Mouse (Mus musculus) MEL (cell line): ENCODE data around the gene Gm9945. TPM values are rescaled to one million over a fixed set of nuclear protein-coding genes. Genes with fewer than 3 reads are reported as not detected.

Source experiments
- DNase-seq: peaks from one replicate; pipeline ENCODE4 v3.0.0; 2011; ENCODE audit warnings: low read depth, low spot score
- H3K27ac ChIP-seq: 2 replicates; pipeline ENCODE4 v1.5.1; 2012; ENCODE audit warnings: low read depth, mild to moderate bottlenecking, control low read depth, low read length, moderate library complexity; ENCODE audit not compliant: control insufficient read depth
- H3K27me3 ChIP-seq, 2 experiments: fragments of 150-350 bp in 1 of 2; sonication (generic) in 1 of 2; 2 replicates each; pipeline ENCODE4 v1.6.1; 2012; ENCODE audit warnings: low read length in 2 of 2, mild to moderate bottlenecking in 2 of 2, improper control_type of control experiment in 1 of 2, moderate library complexity in 1 of 2; ENCODE audit not compliant: insufficient read depth in 2 of 2, control insufficient read depth in 1 of 2
- H3K36me3 ChIP-seq, 2 experiments: 2 replicates each; pipeline ENCODE4 v1.6.1; 2012 to 2014; ENCODE audit warnings: low read length in 2 of 2, improper control_type of control experiment in 1 of 2, inconsistent platforms in 1 of 2, mild to moderate bottlenecking in 1 of 2; ENCODE audit not compliant: insufficient read depth in 2 of 2, control insufficient read depth in 1 of 2
- H3K4me1 ChIP-seq, 2 experiments: fragments of 150-350 bp in 1 of 2; sonication (generic) in 1 of 2; 2 replicates each; pipeline ENCODE4 v1.6.1; 2012; ENCODE audit warnings: low read length in 2 of 2, improper control_type of control experiment in 1 of 2, mild to moderate bottlenecking in 1 of 2; ENCODE audit not compliant: insufficient read depth in 2 of 2, control insufficient read depth in 1 of 2
- H3K4me3 ChIP-seq, 2 experiments: fragments of 150-350 bp in 1 of 2; sonication (generic) in 1 of 2; 2 replicates each; pipeline ENCODE4 v1.5.1; 2012; ENCODE audit warnings: low read depth in 2 of 2, low read length in 2 of 2, mild to moderate bottlenecking in 2 of 2, moderate library complexity in 2 of 2, control low read depth in 1 of 2, improper control_type of control experiment in 1 of 2; ENCODE audit not compliant: control insufficient read depth in 1 of 2, insufficient read depth in 1 of 2
- H3K79me2 ChIP-seq: 2 replicates; pipeline ENCODE4 v1.6.1; 2012; ENCODE audit warnings: mild to moderate bottlenecking, low read length, moderate library complexity; ENCODE audit not compliant: control insufficient read depth, poor library complexity, insufficient read depth
- H3K9ac ChIP-seq: 2 replicates; pipeline ENCODE4 v1.6.1; 2012; ENCODE audit warnings: low read depth, mild to moderate bottlenecking, control low read depth, low read length, moderate library complexity; ENCODE audit not compliant: control insufficient read depth, poor library complexity, severe bottlenecking
- H3K9me3 ChIP-seq: fragments of 150-350 bp; sonication (generic); replicated peaks from 2 replicates; pipeline ENCODE4 v1.6.1; 2012; ENCODE audit warnings: mild to moderate bottlenecking, low read length, improper control_type of control experiment, moderate library complexity; ENCODE audit not compliant: insufficient read depth
- BHLHE40 ChIP-seq: IDR thresholded peaks from 2 replicates; pipeline ENCODE4 v1.6.1; 2012; ENCODE audit warnings: low read depth, mild to moderate bottlenecking, inconsistent platforms, low read length, improper control_type of control experiment, borderline replicate concordance
- CHD2 ChIP-seq: IDR thresholded peaks from 2 replicates; pipeline ENCODE4 v1.6.1; 2011; ENCODE audit warnings: low read length, improper control_type of control experiment
- CTCF ChIP-seq, 3 experiments: IDR thresholded peaks in 2 of 3; conservative IDR thresholded peaks in 1 of 3; 2 replicates each; pipeline ENCODE4 v1.5.1; 2011 to 2012; ENCODE audit warnings: low read length in 3 of 3, low read depth in 2 of 3, mild to moderate bottlenecking in 2 of 3, improper control_type of control experiment in 1 of 3, inconsistent platforms in 1 of 3, mixed read lengths in 1 of 3, moderate library complexity in 1 of 3; ENCODE audit not compliant: control insufficient read depth in 1 of 3, insufficient read depth in 1 of 3, poor library complexity in 1 of 3, severe bottlenecking in 1 of 3
- E2F4 ChIP-seq: IDR thresholded peaks from 2 replicates; pipeline ENCODE4 v1.6.1; 2011; ENCODE audit warnings: low read depth, low read length, improper control_type of control experiment, borderline replicate concordance
- ELF1 ChIP-seq: IDR thresholded peaks from 2 replicates; pipeline ENCODE4 v1.6.1; 2014; ENCODE audit warnings: low read depth, mild to moderate bottlenecking, inconsistent platforms, low read length, improper control_type of control experiment, moderate library complexity
- EP300 ChIP-seq, 2 experiments: IDR thresholded peaks; 2 replicates each; pipeline ENCODE4 v1.6.1; 2011; ENCODE audit warnings: improper control_type of control experiment in 2 of 2, low read length in 2 of 2, low read depth in 1 of 2, mild to moderate bottlenecking in 1 of 2
- ETS1 ChIP-seq: IDR thresholded peaks from 2 replicates; pipeline ENCODE4 v1.6.1; 2012; ENCODE audit warnings: low read depth, mild to moderate bottlenecking, inconsistent platforms, low read length, improper control_type of control experiment, moderate library complexity
- GABPA ChIP-seq: IDR thresholded peaks from 2 replicates; pipeline ENCODE4 v1.6.1; 2012; ENCODE audit warnings: low read depth, mild to moderate bottlenecking, inconsistent platforms, low read length, improper control_type of control experiment, moderate library complexity
- HCFC1 ChIP-seq: IDR thresholded peaks from 2 replicates; pipeline ENCODE4 v1.6.1; 2012; ENCODE audit warnings: low read depth, mild to moderate bottlenecking, inconsistent platforms, low read length, improper control_type of control experiment, moderate library complexity
- JUND ChIP-seq: IDR thresholded peaks from 2 replicates; pipeline ENCODE4 v1.6.1; 2011; ENCODE audit warnings: low read depth, mild to moderate bottlenecking, improper control_type of control experiment, low read length
- KAT2A ChIP-seq: conservative IDR thresholded peaks from 2 replicates; pipeline ENCODE4 v1.6.1; 2012; ENCODE audit warnings: low read depth, low read length, improper control_type of control experiment, inconsistent platforms
- MAFK ChIP-seq: IDR thresholded peaks from 2 replicates; pipeline ENCODE4 v1.6.1; 2011; ENCODE audit warnings: low read depth, mild to moderate bottlenecking, low read length, improper control_type of control experiment, borderline replicate concordance
- MAX ChIP-seq: IDR thresholded peaks from 2 replicates; pipeline ENCODE4 v1.6.1; 2011; ENCODE audit warnings: low read length, improper control_type of control experiment
- MAZ ChIP-seq: IDR thresholded peaks from 2 replicates; pipeline ENCODE4 v1.6.1; 2012; ENCODE audit warnings: low read depth, mild to moderate bottlenecking, inconsistent platforms, low read length, improper control_type of control experiment
- MYB ChIP-seq: IDR thresholded peaks from 2 replicates; pipeline ENCODE4 v1.6.1; 2011; ENCODE audit warnings: mild to moderate bottlenecking, low read depth, low read length, improper control_type of control experiment
- MYC ChIP-seq: IDR thresholded peaks from 2 replicates; pipeline ENCODE4 v1.6.1; 2011; ENCODE audit warnings: low read depth, mild to moderate bottlenecking, low read length, improper control_type of control experiment, moderate library complexity
- NELFE ChIP-seq: IDR thresholded peaks from 2 replicates; pipeline ENCODE4 v1.6.1; 2011; ENCODE audit warnings: low read depth, low read length, improper control_type of control experiment
- NRF1 ChIP-seq: IDR thresholded peaks from 2 replicates; pipeline ENCODE4 v1.6.1; 2014; ENCODE audit warnings: low read depth, mild to moderate bottlenecking, inconsistent platforms, low read length, improper control_type of control experiment, moderate library complexity; ENCODE audit not compliant: poor library complexity, insufficient read depth, severe bottlenecking
- POLR2A ChIP-seq, 2 experiments: IDR thresholded peaks; 2 replicates each; pipeline ENCODE4 v1.6.1; 2011 to 2012; ENCODE audit warnings: low read length in 2 of 2, mild to moderate bottlenecking in 2 of 2, control low read depth in 1 of 2, improper control_type of control experiment in 1 of 2, low read depth in 1 of 2, moderate library complexity in 1 of 2; ENCODE audit not compliant: control insufficient read depth in 1 of 2, insufficient read depth in 1 of 2, poor library complexity in 1 of 2
- POLR2AphosphoS2 ChIP-seq: IDR thresholded peaks from 2 replicates; pipeline ENCODE4 v1.6.1; 2011; ENCODE audit warnings: low read length, improper control_type of control experiment
- POLR2AphosphoS5 ChIP-seq: IDR thresholded peaks from 2 replicates; pipeline ENCODE4 v1.6.1; 2012; ENCODE audit warnings: low read depth, borderline replicate concordance, mild to moderate bottlenecking, inconsistent platforms, low read length, moderate library complexity, mixed read lengths
- RAD21 ChIP-seq: IDR thresholded peaks from 2 replicates; pipeline ENCODE4 v1.6.1; 2011; ENCODE audit warnings: mild to moderate bottlenecking, low read depth, low read length, improper control_type of control experiment
- RCOR1 ChIP-seq: IDR thresholded peaks from 2 replicates; pipeline ENCODE4 v1.6.1; 2012; ENCODE audit warnings: low read depth, mild to moderate bottlenecking, inconsistent platforms, low read length, improper control_type of control experiment
- SIN3A ChIP-seq: IDR thresholded peaks from 2 replicates; pipeline ENCODE4 v1.6.1; 2012; ENCODE audit warnings: low read length, improper control_type of control experiment, inconsistent platforms
- SMC3 ChIP-seq: IDR thresholded peaks from 2 replicates; pipeline ENCODE4 v1.6.1; 2011; ENCODE audit warnings: low read depth, low read length, improper control_type of control experiment
- TAL1 ChIP-seq: IDR thresholded peaks from 2 replicates; pipeline ENCODE4 v1.6.1; 2012; ENCODE audit warnings: mild to moderate bottlenecking, inconsistent platforms, low read length, moderate library complexity, mixed read lengths
- TBP ChIP-seq: IDR thresholded peaks from 2 replicates; pipeline ENCODE4 v1.8.0; 2011; ENCODE audit warnings: low read depth, low read length, improper control_type of control experiment
- TCF12 ChIP-seq: IDR thresholded peaks from 2 replicates; pipeline ENCODE4 v1.6.1; 2014; ENCODE audit warnings: low read depth, mild to moderate bottlenecking, inconsistent platforms, low read length, improper control_type of control experiment, moderate library complexity
- UBTF ChIP-seq: IDR thresholded peaks from 2 replicates; pipeline ENCODE4 v1.6.1; 2012; ENCODE audit warnings: low read depth, mild to moderate bottlenecking, inconsistent platforms, low read length, improper control_type of control experiment, moderate library complexity, borderline replicate concordance; ENCODE audit not compliant: insufficient read depth
- USF1 ChIP-seq: IDR thresholded peaks from 2 replicates; pipeline ENCODE4 v1.6.1; 2014; ENCODE audit warnings: low read depth, mild to moderate bottlenecking, inconsistent platforms, low read length, improper control_type of control experiment, moderate library complexity
- ZKSCAN1 ChIP-seq: IDR thresholded peaks from 2 replicates; pipeline ENCODE4 v1.6.1; 2012; ENCODE audit warnings: low read depth, mild to moderate bottlenecking, inconsistent platforms, low read length, improper control_type of control experiment, moderate library complexity
- ZMIZ1 ChIP-seq: IDR thresholded peaks from 2 replicates; pipeline ENCODE4 v1.6.1; 2012; ENCODE audit warnings: low read depth, mild to moderate bottlenecking, inconsistent platforms, low read length, improper control_type of control experiment, moderate library complexity
- polyA plus RNA-seq, 2 experiments: library from polyadenylated mRNA; stranded (reverse) in 1 of 2; unstranded in 1 of 2; fragments of >175 nt in 1 of 2; fragments of >200 nt in 1 of 2; gene quantifications; 2 replicates each; pipeline versions ENCODE4 v1.2.1 to v1.2.4; 2012; ENCODE audit warnings: low replicate concordance in 2 of 2, low read depth in 1 of 2; ENCODE audit not compliant: insufficient read length in 2 of 2, insufficient read depth in 1 of 2, missing spikeins in 1 of 2
- total RNA-seq: library from RNA; depleted of rRNA; stranded (reverse); fragments of 300-350 nt; gene quantifications from 2 replicates; pipeline ENCODE4 v1.2.3, GENCODE M21; 2012

The Gm9945 gene
- total and polyA plus RNA-seq, 3 experiments = not detected

DNA sequence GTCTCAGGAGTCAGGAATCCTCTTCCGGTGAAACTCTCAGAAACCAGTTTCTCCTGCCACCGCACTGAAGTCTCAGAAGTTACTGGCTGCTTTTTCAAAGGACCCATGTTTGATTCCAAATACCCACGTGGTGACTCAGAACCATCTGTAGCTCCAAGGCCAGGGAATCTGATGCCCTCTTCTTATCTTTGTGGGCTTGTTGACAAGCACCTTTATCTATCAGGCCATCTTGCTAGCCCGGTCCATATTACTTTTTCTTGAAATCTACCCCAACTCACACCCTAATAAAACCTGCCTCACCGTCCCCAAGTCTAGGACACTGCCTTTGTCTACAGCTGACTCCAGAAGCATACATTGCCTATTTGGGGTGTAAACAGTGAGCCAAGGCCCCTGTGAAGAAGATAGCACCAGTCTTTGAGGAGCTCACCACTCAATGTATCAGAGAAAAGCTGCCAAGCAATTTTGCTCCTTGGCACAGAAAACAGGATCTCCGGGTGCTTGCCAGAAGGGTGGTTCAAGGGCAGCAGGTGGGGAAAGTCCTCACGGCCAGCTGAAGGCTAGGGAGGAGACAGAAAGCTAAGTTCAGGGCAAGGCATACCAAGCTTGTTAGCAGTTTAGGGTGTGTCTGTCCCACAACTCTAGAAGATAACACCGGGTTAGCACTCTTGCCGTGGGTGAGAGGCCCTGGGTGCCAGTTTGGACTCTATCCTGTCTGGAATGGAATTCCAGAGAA is 3.4 kb downstream of the Gm9945 start (continued):
- TF ChIP-seq ETS1 = peak; percentile 88
- TF ChIP-seq RAD21 = no peak
- TF ChIP-seq ELF1 = no peak
- TF ChIP-seq NELFE = peak; percentile 43; the same call in 1 of the 2 replicates
- peak; percentile 28; the same call in 1 of the 2 replicates for TF ChIP-seq SMC3
- TF ChIP-seq MYC = peak; percentile 53; the same call in 1 of the 2 replicates
- peak; percentile 83 for TF ChIP-seq SIN3A
- peak; percentile 68 for TF ChIP-seq MYB
- TF ChIP-seq USF1 = peak; percentile 64
- TF ChIP-seq ZKSCAN1 = 0 out of 2 replicates have a peak, but pooled peaks have one; percentile 43
- 0 out of 2 replicates have a peak, but pooled peaks have one; percentile 31 for TF ChIP-seq KAT2A
- no peak for TF ChIP-seq CHD2
- TF ChIP-seq POLR2A (IDR thresholded peaks at IDR 0.05; ENCODE audit: control insufficient read depth in 1 of 2, insufficient read depth in 1 of 2, low read depth in 1 of 2, low read length in 2 of 2, poor library complexity in 1 of 2) = peak in 1 of 2 experiments; percentile 55; a peak in 1 of 4 replicates
- TF ChIP-seq RCOR1 = no peak; the same call in 1 of the 2 replicates
- peak; percentile 82; the same call in 1 of the 2 replicates for TF ChIP-seq ZMIZ1
- TF ChIP-seq GABPA = peak; percentile 66; the same call in 1 of the 2 replicates
- TF ChIP-seq POLR2AphosphoS5 = 0 out of 2 replicates have a peak, but pooled peaks have one; percentile 46
- TF ChIP-seq TBP = no peak; the same call in 1 of the 2 replicates
- TF ChIP-seq MAZ = no peak; the same call in 1 of the 2 replicates
- TF ChIP-seq HCFC1 = peak; percentile 64; the same call in 1 of the 2 replicates
- TF ChIP-seq EP300 (IDR thresholded peaks at IDR 0.05; ENCODE audit: low read depth in 1 of 2, low read length in 2 of 2) = peak; percentile 57 to 70

DNA sequence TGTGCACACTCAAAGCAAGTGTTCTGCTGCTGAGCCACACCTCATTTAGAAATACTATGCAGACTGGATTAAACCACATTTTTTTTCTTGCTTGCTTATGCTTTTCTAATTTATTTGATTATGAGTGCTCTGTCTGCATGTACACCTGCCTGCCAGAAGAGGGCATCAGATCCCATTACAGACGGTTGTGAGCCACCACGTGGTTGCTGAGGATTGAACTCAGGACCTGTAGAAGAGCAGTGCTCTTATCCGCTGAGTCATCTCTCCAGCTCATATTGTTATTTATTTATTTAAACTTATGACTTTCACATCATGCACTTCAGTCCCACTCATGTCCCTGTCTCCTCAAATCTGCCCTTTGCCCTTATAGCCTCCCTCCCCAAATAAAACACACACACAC is 5.8 kb downstream of the Gm9945 start:
- no peaks in the 10 kb centered on the region for H3K79me2 ChIP-seq
- H3K36me3 ChIP-seq = peaks cover 0 to 33% of the 10 kb centered on the region in 2 experiments; a peak in 2 of 4 replicates
- H3K9ac ChIP-seq = no peak overlapping the region
- no peaks in the 10 kb centered on the region for H3K27me3 ChIP-seq
- H3K4me1 ChIP-seq = peaks cover 19 to 27% of the 10 kb centered on the region in 2 experiments
- H3K27ac ChIP-seq = no peak overlapping the region
- H3K9me3 ChIP-seq = no peaks in the 10 kb centered on the region
- no peak overlapping the region for H3K4me3 ChIP-seq
- DNase-seq = peak; percentile 74
- TF ChIP-seq E2F4 = 0 out of 2 replicates have a peak, but pooled peaks have one; percentile 29
- TF ChIP-seq MAFK = peak; percentile 28; the same call in 1 of the 2 replicates
- peak; percentile 19; the same call in 1 of the 2 replicates for TF ChIP-seq ETS1
- no peak for TF ChIP-seq TAL1
- TF ChIP-seq MAZ = no peak
- no peak for TF ChIP-seq POLR2AphosphoS2
- no peak for TF ChIP-seq TCF12
- TF ChIP-seq CTCF (IDR thresholded peaks at IDR 0.05 in 2 of 3, conservative IDR thresholded peaks at IDR 0.05 in 1 of 3; ENCODE audit: control insufficient read depth in 1 of 3, insufficient read depth in 1 of 3, low read depth in 2 of 3, low read length in 3 of 3, poor library complexity in 1 of 3, severe bottlenecking in 1 of 3) = peak; percentile 59 to 83 (median 65)
- TF ChIP-seq GABPA = peak; percentile 45; the same call in 1 of the 2 replicates
- peak; percentile 89 for TF ChIP-seq USF1
- 0 out of 2 replicates have a peak, but pooled peaks have one; percentile 11 for TF ChIP-seq BHLHE40
- TF ChIP-seq SIN3A = peak; percentile 64; the same call in 1 of the 2 replicates
- TF ChIP-seq UBTF = no peak
- TF ChIP-seq MAX = peak; percentile 96
- peak; percentile 69; the same call in 1 of the 2 replicates for TF ChIP-seq JUND
- no peak for TF ChIP-seq POLR2A (IDR thresholded peaks at IDR 0.05; ENCODE audit: control insufficient read depth in 1 of 2, insufficient read depth in 1 of 2, low read depth in 1 of 2, low read length in 2 of 2, poor library complexity in 1 of 2)
- peak; percentile 100 for TF ChIP-seq MYC
- no peak for TF ChIP-seq NRF1
- peak; percentile 68 for TF ChIP-seq RAD21
